ENCODE assay signal across 9 mouse cellular contexts in genomic region chr9:123678327-123679105, GRCm38 (mm10). TPM values are rescaled to one million over a fixed set of nuclear protein-coding genes. Genes with fewer than 3 reads are reported as not detected.
DNase-seq lines count a peak whose midpoint lies in the region; ATAC-seq lines count a peak whose summit lies in the region.
"Had no signal": no experiment of that assay in that cellular context is flagged by ENCODE, and none has a peak within 500 bp of the region (broad histone marks: within the 10 kb centered on the region; RNA-seq: fewer than 3 reads in every experiment).

TSS of gene Ccr9 (plus strand) at chr9:123678439.
TSS of gene Slc6a20a (minus strand) at chr9:123678885.

- H3K4me2 ChIP-seq in heart, embryonic 16.5 days (ENCODE audit: low read depth, low read length), result peak within 1 kb of the TSS; percentile 71

- intact Hi-C loops in gastrocnemius, postnatal 14 days (cut with DNase I; ENCODE audit: low total_unique reads), result no loop called here
- intact Hi-C loops in gastrocnemius, postnatal 36 days (cut with DNase I), result no loop called here

- no peaks in the 10 kb centered on the region for H3K9me3 ChIP-seq in heart, embryonic 16.5 days (replicated peaks; ENCODE audit: control insufficient read depth, low read length)

- H3K27me3 ChIP-seq in heart, embryonic 16.5 days (ENCODE audit: control insufficient read depth, insufficient read depth, low read length), result peaks cover 46% of the 10 kb centered on the region
- no peaks in the 10 kb centered on the region; the same call in none of the 2 replicates for H3K27me3 ChIP-seq in splenic B cell, adult 2 months (ENCODE audit: control insufficient read depth, insufficient read depth, low read length, poor library complexity, severe bottlenecking)

- no peak within 1 kb of the TSS for H3K27ac ChIP-seq in heart, embryonic 16.5 days (ENCODE audit: low read length)

- peak; percentile 6 for DNase-seq in gastrocnemius, postnatal 14 days
- DNase-seq in gastrocnemius, postnatal 36 days, result no peak
- DNase-seq in c-Kit-positive CD71-positive TER-119-negative erythroid progenitor cells, embryonic 14.5 days (ENCODE audit: low read depth), result peak; percentile 40
- DNase-seq in kidney, postnatal 4 days, result peak; percentile 61 to 74
- DNase-seq in splenic B cell, adult 2 months (ENCODE audit: low read depth, low spot score), result peak; percentile 14
- no peak for DNase-seq in urinary bladder, postnatal 4 days (ENCODE audit: low spot score in 2 of 2)

- peaks cover 7% of the 10 kb centered on the region for H3K4me1 ChIP-seq in heart, embryonic 16.5 days (ENCODE audit: control insufficient read depth, insufficient read depth, low read length)

- no peak for ATAC-seq in heart, embryonic 16.5 days (replicated peaks; ENCODE audit: extremely low read depth, insufficient read depth, low FRiP score)
- peak; percentile 69 for ATAC-seq in megakaryocyte progenitor cell, adult 5-6 weeks (replicated peaks; ENCODE audit: poor library complexity)

- H3K4me3 ChIP-seq in heart, embryonic 16.5 days (ENCODE audit: low read length), result peak within 1 kb of the TSS; percentile 51

- peak within 1 kb of the TSS; percentile 23; the same call in 1 of the 2 replicates for H3K9ac ChIP-seq in heart, embryonic 16.5 days (ENCODE audit: low read length)

- 2% methylated on average over 73 of the region's 73 CpGs for WGBS in heart, embryonic 16.5 days

- H3K36me3 ChIP-seq in heart, embryonic 16.5 days (ENCODE audit: control insufficient read depth, insufficient read depth), result no peaks in the 10 kb centered on the region
- H3K36me3 ChIP-seq in splenic B cell, adult 2 months (ENCODE audit: control insufficient read depth, insufficient read depth, low read length, poor library complexity, severe bottlenecking), result no peaks in the 10 kb centered on the region

RNA-seq across cellular contexts. Expression of gene Ccr9, which starts in this region (rescaled TPM):
- total RNA-seq in gastrocnemius, postnatal 14 days (2021), result under 1 TPM in 1 of 2 experiments, not detected in 1; 0.11 TPM
- 1 to 10 TPM in 1 of 2 experiments, not detected in 1; 1.3 TPM for total RNA-seq in gastrocnemius, postnatal 36 days (2021)
- 2.2 and 8.4 TPM in 2 replicates for polyA plus RNA-seq in heart, embryonic 16.5 days (2015; fragmentation: Nextera tagmentation; extraction: Ambion mirVana)
- total RNA-seq in megakaryocyte progenitor cell, adult 5-6 weeks (2015), result 0.05 and 0.52 TPM in 2 replicates
- total RNA-seq in megakaryocyte progenitor cell, adult 5-6 weeks (2017), result 0.21 and 0.57 TPM in 2 replicates
- total RNA-seq: MEL had no signal

RNA-seq across cellular contexts. Expression of gene Slc6a20a, which starts in this region (rescaled TPM):
- total RNA-seq in gastrocnemius, postnatal 14 days (2021), result not detected
- not detected for total RNA-seq in gastrocnemius, postnatal 36 days (2021)
- polyA plus RNA-seq in heart, embryonic 16.5 days (2015; fragmentation: Nextera tagmentation; extraction: Ambion mirVana), result 0.30 and 0.34 TPM in 2 replicates
- total RNA-seq in megakaryocyte progenitor cell, adult 5-6 weeks (2015), result 0.32 and 1.1 TPM in 2 replicates
- total RNA-seq in megakaryocyte progenitor cell, adult 5-6 weeks (2017), result 1.8 TPM in 1 of 2 replicates, not detected in the other
- total RNA-seq: MEL had no signal

Comparison
In these comparisons a context has a peak if more than half of its experiments do, and no peak if none do; other contexts are left out.
1. Peak in DNase-seq in gastrocnemius, postnatal 14 days; RNA of the genes that start here not detected or under 1 TPM.
2. DNase-seq: peak in c-Kit-positive CD71-positive TER-119-negative erythroid progenitor cells, embryonic 14.5 days (single experiment), kidney, postnatal 4 days (2 of 2) and splenic B cell, adult 2 months (single experiment); none in gastrocnemius, postnatal 36 days (0 of 2) and urinary bladder, postnatal 4 days (0 of 2).